Mouse (Mus musculus): ENCODE data around the gene 2810408A11Rik.
A peak's percentile ranks its signal among the peaks of the same experiment; 100 is the strongest.

2810408A11Rik gene

GRCm38 (mm10) chr11:69900471-69901405 lies at the start of gene 2810408A11Rik, which contains the start of gene Neurl4:
2810408A11Rik (minus strand) TSS chr11:69900987.
Neurl4 (plus strand) TSS chr11:69901072.
- peak; percentile 69 for DNase-seq (ENCODE audit: low spot score)

DNA sequence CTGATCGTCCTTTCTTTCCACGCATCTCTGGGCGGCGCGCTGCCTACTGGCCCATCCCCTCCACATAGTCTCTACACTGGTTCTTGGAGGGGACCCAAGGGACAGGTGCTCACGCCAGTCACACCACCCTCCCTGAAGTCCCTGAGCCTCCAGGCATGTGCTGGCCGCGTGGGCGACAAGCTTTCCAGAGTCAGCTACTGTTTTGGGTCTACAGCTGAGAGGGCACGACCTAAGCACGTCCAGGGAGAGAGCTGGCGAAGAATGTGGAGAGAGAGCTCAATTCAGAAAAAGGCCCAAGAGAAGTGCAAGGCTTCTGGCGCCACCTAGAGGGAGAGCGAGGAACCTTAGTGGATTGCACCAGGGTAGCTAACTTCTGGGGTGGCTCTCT lies 48.0 kb upstream of the 2810408A11Rik start:
- DNase-seq (ENCODE audit: low spot score), result peak; percentile 72

DNA sequence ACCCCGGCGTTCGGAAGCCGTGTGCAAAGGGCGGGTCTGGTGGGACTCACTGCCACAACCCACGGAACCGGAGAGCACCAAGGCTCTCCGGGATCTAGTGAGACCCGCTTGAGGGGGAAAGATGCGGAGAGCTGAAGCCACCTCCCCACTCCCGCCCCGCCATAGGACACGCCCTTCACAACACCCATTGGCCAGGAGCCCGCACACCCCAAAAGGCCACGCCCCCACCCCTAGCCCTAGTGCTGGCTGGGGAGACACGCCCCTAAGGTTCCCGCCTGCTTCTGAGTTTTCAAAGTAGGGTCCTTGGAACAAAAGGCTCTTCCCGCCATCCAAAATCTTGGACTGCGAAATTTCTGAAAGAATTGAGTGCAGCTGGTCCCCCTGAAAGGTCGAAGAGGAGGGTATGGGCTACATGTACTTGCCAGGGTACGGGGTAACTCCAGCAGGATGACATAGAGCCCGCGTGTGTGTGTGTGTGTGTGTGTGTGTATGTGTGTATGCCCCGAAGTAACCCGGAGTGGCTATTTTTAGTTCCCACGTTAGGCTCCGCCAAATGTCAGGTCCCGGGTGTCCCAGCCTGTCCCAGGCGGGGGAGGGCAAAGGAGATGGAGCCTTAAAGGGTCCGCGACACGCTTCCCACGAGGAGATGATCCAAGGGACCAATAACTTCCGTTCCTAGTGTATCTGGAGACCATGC lies 47.4 kb upstream of the 2810408A11Rik start, which contains the start of gene Slc2a4:
TSS of gene Slc2a4 (minus strand) at position 123 of the 697 bp plus-strand sequence.
- DNase-seq (ENCODE audit: low spot score), result peak; percentile 70

DNA sequence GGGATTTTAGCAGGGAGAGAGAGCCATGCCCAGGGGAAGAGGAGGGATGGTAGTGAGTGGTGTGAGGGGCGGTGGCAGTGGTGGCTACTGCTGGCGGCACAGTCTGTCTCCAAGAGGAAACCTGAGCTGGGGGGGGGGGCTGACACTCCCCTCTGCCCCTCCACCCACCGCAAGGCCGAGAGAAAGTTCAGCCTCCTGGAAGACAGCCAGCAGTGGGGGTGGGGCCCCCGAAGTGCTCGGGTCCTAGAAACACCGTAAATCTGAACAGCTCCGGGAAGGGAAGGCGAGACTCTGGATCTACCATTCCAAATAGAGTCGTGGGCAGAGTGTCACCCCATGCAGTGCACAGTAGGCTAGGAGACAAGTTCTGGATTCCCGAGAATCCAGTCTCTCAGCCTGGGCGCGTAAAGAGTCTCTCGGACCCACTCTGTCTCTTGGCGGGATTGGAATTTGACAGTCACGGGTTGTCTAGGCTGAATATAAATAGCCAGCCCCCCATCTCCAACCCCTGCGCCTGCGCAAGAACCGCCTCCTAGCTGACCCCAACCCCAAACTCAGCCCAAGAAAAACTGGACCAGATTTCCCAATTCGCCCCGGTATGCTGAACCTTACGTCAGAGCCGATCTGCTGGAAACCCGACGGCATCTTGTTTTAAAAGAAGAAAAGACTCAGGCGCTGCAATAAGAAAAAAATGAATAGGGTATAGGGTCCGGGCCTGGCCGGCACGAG lies 46.7 kb upstream of the 2810408A11Rik start:
- DNase-seq (ENCODE audit: low spot score), result no peak

DNA sequence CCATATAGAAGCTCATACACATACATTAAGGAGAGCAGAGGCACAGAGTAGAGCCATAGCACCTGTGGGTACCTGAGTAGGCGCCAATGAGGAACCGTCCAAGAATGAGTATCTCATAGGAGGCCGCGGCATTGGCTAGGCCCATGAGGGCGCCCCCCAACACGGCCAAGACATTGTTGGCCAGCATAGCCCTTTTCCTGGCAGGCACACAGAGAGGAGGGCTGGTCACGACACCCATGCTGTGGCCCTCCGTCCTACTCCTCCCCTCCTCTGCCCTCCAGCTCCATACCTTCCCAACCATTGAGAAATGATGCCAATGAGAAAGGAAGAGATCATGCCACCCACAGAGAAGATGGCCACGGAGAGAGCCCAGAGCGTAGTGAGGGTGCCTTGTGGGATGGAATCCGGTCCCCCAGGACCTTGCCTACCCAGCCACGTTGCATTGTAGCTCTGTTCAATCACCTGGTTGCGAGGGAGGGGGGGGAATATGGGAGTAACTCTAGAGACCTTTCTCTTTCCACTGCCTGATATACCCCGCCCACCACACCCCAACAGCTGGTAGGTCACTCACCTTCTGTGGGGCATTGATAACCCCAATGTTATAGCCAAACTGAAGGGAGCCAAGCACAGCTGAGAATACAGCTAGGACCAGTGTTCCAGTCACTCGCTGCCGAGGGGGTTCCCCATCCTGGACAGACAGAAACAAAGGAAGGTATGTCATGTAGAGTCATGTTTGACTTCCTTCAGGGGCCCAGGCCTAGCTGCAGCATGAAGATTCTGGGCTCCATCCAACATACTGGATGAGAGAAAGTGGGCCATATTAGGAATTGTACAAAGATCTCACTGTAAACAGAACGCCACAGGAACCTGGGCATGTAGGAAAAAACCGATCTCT lies 45.5 kb upstream of the 2810408A11Rik start:
- DNase-seq (ENCODE audit: low spot score), result no peak

DNA sequence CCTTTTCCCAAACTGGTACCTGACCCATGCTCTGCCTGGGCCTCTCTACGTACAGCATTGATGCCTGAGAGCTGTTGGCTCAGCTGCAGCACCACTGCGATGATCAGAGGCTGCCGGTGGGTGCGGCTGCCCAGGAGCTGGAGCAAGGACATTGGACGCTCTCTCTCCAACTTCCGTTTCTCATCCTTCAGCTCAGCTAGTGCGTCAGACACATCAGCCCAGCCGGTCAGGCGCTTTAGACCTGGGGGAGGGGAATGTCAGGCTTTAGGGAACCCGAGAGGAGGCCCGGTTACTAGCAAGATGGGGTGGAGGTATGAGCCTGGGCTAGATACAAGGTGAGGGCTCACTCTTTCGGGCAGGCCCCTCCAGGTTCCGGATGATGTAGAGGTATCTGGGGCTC lies 44.4 kb upstream of the 2810408A11Rik start:
- DNase-seq (ENCODE audit: low spot score), result no peak

DNA sequence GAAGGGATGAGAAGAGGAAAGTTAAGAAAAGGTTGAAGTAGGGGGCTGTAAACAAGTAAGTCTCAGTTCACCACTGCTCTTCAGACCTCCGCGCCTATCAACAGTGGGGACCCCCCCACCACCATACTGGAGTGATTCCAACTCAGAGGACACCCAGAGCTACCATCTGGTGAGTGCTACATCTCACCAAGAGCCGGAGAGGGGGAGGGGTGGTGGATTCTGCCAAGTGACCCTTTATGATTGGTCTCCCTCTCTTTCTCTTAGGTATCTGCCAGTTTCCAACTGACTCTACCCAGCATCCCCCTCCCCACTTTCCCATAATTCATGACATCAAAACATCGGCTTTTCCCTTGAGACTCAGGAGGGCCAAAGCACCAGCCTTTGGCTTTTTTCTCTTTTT lies 40.2 kb upstream of the 2810408A11Rik start:
- DNase-seq (ENCODE audit: low spot score), result no peak

GRCm38 (mm10) chr11:69939731-69940130 lies 38.9 kb upstream of the 2810408A11Rik start:
- DNase-seq (ENCODE audit: low spot score), result no peak

DNA sequence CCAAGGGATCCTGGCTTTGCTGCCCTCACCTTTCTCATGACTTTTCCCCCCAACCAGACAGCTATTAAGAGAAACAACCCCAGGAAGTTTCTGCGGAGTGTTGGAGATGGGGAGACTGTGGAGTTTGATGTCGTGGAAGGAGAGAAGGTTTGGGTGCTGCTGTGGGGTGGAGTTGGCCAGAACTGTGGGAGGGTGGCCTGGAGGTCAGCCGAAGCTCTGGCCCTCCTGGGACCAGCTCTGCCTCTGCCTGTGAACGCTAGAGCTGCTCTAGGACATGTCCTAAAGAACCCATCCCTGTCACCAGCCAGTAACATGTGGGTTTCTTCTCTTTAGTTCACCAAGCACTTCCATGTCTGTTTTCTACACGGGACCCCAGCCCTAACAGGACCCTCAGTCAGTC lies 38.4 kb upstream of the 2810408A11Rik start:
- no peak for DNase-seq (ENCODE audit: low spot score)

DNA sequence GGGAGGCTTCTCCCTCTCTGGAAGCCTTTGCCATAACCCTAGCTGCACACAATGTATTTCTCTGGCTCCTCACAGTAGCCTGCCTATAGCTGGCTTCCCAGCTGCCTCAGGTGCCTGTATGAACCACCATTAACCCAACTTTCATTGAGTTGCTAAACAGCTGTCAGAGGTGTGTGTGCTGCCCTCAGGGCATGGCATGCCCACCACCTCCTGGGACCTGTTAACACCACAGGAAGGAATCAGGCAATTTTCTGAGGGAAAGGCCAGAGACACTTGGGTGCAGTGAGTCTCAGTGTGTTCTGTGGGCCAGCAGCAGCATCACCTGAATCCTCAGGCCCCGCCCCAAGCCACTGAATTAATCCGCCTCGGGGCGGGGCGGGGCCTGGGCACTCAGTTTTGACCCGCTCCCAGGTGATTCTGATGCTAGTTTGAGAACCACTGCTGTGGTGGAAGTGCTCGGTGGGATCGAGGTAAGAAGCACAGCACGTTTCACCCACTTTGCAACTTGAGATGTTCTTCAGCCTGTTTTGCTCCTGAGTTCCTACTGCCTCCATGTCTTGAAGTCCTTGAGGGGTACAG lies 37.7 kb upstream of the 2810408A11Rik start:
- no peak for DNase-seq (ENCODE audit: low spot score)

DNA sequence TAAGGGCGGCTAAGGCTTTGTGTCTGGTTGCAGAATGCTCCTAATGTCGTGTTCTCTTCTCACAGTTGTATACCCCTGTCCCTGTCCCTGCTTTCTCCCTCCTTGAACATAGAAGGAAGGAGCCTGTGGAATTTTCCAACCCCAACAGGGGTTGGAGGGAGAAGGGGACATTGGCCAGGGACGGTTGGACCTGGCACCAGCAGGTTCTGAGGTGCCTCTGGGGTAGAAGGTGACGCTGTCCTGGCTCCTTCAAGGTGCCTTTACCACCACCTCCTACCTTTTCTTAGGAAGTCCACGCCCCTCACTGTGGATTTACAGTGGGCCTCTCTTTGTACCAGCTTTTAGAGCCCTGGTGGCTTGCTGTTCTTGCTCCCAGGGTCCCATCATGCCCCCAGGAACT lies 37.0 kb upstream of the 2810408A11Rik start:
- DNase-seq (ENCODE audit: low spot score), result no peak

DNA sequence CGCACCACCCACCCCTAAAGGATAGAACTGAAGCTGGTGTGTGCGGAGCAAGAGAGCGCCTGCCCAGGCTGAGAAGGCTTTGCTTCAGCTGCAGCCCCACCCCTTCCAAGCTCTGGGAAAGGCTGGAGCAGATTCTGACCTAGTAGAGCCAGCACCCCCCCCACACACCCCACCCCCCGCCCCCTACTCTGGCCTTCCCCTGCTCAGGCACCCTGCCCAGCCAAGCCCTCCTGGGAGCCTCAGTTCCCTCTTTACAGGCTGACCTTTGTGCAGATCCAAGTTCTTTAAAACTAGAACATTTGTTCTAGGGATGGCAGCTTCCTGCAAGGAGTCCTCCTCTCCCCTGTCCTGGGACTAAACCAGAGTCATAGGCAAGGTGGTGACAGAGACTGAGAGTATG lies 36.6 kb upstream of the 2810408A11Rik start:
- DNase-seq (ENCODE audit: low spot score), result no peak

DNA sequence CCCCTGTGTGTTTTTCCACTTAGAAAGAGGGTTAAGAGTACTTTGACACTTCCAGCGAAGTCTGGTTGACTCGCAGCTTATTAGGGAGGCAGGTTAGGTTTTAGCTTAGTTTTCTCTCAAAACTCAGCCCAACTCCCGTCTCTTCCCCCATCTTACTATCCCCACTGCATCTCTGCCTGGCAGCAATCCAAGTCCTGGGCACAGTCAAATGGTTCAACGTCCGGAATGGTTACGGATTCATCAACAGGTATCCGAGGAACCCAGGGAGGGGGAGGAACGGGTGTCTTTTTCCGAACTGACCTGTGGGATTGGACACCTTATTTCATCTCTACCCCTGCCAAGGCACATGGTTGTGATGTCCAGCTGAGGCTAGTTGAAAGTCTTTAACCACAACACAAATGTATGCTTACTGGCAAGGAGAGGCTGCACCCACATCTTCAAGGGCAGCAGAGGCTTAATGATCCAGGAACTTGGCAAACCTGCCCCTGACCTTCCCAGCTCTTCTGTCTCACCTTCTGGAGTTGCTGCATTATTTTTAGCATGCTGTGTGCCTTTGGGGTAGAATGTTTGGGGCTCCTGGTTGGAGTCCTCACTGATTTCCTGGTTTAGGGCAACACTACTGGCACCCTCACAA lies 36.0 kb upstream of the 2810408A11Rik start:
- DNase-seq (ENCODE audit: low spot score), result no peak

GRCm38 (mm10) chr11:69936156-69936555 lies 35.4 kb upstream of the 2810408A11Rik start:
- no peak for DNase-seq (ENCODE audit: low spot score)

DNA sequence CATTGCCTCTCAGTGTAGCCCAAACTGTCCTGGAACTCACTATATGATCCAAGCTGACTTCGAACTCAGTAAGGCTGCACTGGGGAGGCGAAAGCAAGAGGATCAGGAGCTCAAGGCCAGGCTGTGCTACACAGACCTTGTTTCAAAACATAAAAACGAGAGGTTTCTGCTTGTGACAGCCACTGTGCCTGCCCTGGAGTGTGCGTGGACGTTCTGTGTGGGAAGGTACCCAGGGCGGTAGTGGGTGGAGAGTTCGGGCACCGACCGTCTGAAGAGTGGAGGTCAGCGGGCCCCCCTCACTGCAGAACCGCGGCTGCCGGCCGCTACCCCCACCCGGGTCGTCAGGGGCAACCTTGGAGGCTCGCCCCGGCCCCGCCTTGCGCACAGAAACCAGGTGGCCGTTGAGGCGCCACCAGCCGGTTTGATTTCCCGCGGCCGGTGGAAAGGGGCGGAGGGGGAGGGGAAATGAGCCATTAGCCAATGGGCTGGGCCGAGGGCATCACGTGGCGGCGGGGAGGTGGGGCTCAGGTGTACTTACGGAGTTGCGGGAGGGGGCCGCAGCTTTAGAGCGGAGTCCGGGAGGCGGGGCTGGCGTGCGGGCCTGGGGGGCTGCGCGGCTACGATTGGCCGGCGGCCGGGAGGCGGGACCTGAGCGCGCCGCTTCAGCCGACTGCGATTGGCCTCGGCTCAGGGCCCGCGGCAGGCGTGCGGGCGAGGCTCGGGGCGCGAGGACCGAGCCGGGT lies 34.5 kb upstream of the 2810408A11Rik start, which contains the start of gene Ybx2:
TSS of gene Ybx2 (plus strand) at position 660 of the 743 bp plus-strand sequence.
- DNase-seq (ENCODE audit: low spot score), result no peak

DNA sequence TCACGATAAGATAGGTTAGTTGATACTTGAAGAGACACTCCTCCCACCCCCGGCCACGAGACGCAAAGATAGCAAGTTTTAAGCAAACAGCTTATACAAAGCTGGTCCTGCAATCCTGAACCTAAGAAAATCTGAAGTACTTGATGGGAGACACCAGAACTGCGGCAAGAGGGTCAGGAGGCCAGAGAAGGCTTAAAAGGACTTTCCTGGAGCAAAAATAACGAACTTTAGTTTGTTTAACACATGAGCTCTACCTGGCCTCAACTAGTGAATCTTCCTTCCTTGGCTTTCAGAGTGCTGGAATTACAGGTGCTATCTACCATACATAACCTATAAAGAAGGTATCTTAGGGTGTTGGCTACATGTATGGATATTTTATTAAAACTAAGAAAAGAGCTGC lies 33.9 kb upstream of the 2810408A11Rik start:
- no peak for DNase-seq (ENCODE audit: low spot score)

DNA sequence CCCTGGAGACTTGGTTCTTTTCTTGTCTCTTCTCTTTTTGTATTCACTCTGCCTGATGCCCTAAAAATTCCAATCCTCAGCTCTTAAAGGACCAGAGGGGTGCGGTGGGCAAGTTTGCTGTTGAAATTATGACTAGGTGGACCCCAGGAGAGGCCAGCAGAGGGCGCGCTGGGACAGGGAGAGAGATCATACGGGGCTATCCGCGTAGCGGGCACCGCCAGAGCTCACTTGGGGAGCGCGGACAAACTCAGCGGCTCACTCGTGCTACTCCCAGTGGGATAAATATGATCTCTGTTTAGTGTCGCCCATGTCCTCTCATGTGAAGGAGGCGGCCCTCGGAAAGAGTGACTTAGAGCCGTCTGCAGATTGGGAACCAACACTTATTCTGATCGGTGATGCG lies 33.4 kb upstream of the 2810408A11Rik start:
- peak; percentile 89 for DNase-seq (ENCODE audit: low spot score)

GRCm38 (mm10) chr11:69933066-69933465 lies 32.3 kb upstream of the 2810408A11Rik start:
- no peak for DNase-seq (ENCODE audit: low spot score)

DNA sequence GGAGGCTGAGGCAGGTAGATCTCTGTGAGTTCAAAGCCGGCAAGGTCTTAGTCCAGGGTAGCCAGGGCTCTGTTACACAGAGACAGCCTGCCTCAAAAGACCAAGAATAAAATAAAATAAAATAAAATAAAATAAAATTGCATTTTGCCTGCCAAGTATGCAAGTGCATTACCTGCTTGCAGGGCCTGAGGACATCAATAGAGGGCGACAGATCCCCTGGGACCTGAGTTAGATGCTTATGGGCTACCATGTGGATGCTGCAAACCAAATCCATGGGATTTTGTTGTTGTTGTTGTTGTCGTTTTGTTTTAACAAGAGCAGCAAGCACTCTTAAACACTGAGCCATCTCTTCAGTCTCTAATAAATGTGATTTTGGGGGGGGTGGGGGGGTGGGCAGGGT lies 31.5 kb upstream of the 2810408A11Rik start:
- DNase-seq (ENCODE audit: low spot score), result no peak

DNA sequence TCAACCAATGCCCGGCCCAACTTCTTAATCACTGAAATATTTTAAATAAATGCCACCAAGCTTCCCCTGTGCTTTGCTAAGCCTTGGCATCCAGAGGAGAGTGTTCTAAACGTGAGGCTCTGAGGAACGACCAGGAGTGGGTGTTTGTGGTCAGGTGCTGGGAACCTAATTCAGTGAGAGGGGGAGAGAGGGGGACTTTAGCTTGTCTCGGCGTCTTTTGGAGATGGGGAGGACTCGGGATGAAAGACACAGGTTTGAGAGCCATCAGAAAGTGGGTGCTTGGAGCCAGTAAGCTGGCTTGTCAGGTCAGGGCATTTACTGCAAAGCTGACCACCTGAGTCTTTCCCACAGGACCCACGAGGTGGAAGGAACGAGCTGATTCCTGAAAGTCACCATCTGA lies 31.0 kb upstream of the 2810408A11Rik start:
- DNase-seq (ENCODE audit: low spot score), result no peak

Data from ovary, postnatal 10 days (tissue).